Mouse (Mus musculus) limb, embryonic 15.5 days (tissue): ENCODE data around the gene Prpf31. TPM values are rescaled to one million over a fixed set of nuclear protein-coding genes. Genes with fewer than 3 reads are reported as not detected.
A peak's percentile ranks its signal among the peaks of the same experiment; 100 is the strongest.

Experiments
- ATAC-seq: fragments of 200-750 bp; cut with Nextera tagmentation; 2 replicates; pipeline ENCODE4 v1.8.0; 2017; ENCODE audit warnings: low read depth, moderate TSS enrichment; ENCODE audit not compliant: insufficient number of reproducible peaks, low FRiP score, low TSS enrichment
- H3K27ac ChIP-seq: fragments of 300-500 bp; sonication (generic); 2 replicates; pipeline ENCODE4 v1.5.1; 2015; ENCODE audit warnings: moderate library complexity, mild to moderate bottlenecking, inconsistent platforms
- H3K27me3 ChIP-seq: fragments of 300-500 bp; sonication (generic); 2 replicates; pipeline ENCODE4 v1.6.1; 2015; ENCODE audit warnings: inconsistent platforms
- H3K36me3 ChIP-seq: fragments of 300-500 bp; sonication (generic); 2 replicates; pipeline ENCODE4 v1.6.1; 2015; ENCODE audit warnings: inconsistent platforms
- H3K4me1 ChIP-seq: fragments of 300-500 bp; sonication (generic); 2 replicates; pipeline ENCODE4 v1.6.1; 2015; ENCODE audit warnings: inconsistent platforms
- H3K4me2 ChIP-seq: fragments of 300-500 bp; sonication (generic); 2 replicates; pipeline ENCODE4 v1.6.1; 2015; ENCODE audit warnings: mild to moderate bottlenecking, inconsistent platforms
- H3K4me3 ChIP-seq: fragments of 300-500 bp; sonication (generic); 2 replicates; pipeline ENCODE4 v1.5.1; 2015; ENCODE audit warnings: mild to moderate bottlenecking, inconsistent platforms
- H3K9ac ChIP-seq: fragments of 300-500 bp; sonication (generic); 2 replicates; pipeline ENCODE4 v1.6.1; 2015; ENCODE audit warnings: inconsistent platforms
- H3K9me3 ChIP-seq: fragments of 300-500 bp; sonication (generic); 2 replicates; pipeline ENCODE4 v1.6.1; 2016; ENCODE audit warnings: inconsistent platforms
- WGBS: fragments of 180-500 bp; shearing (Covaris S2); methylation state at CpG from one replicate; pipeline ENCODE4 v1.1.7; 2015; 5-methylcytosine and 5-hydroxymethylcytosine counted together
- polyA plus RNA-seq: library from polyadenylated mRNA; unstranded; fragments of >200 nt; fragmentation: Nextera tagmentation; extraction: Ambion mirVana; gene quantifications from 2 replicates; pipeline ENCODE4 v1.2.1, GENCODE M21; 2015

Prpf31 gene
- polyA plus RNA-seq, 1 experiment from 2014 or later: 88.3 TPM

- no peak overlapping the region for H3K9ac ChIP-seq
- ATAC-seq: no peak
- WGBS: 65% methylated on average over 5 of the region's 5 CpGs
- no peaks in the 10 kb centered on the region for H3K27me3 ChIP-seq
- H3K9me3 ChIP-seq: no peaks in the 10 kb centered on the region
- H3K36me3 ChIP-seq: peaks cover 35% of the 10 kb centered on the region
- no peak overlapping the region for H3K4me3 ChIP-seq
- H3K27ac ChIP-seq: no peak overlapping the region
- H3K4me1 ChIP-seq: peaks cover 30% of the 10 kb centered on the region
- no peak overlapping the region for H3K4me2 ChIP-seq
Measured at GRCm38 (mm10) chr7:3643412-3643811, 13.6 kb downstream of the Prpf31 start.

- no peaks in the 10 kb centered on the region for H3K9me3 ChIP-seq
- peaks cover 30% of the 10 kb centered on the region for H3K36me3 ChIP-seq
- ATAC-seq: no peak
- no peak overlapping the region for H3K27ac ChIP-seq
- no peaks in the 10 kb centered on the region for H3K27me3 ChIP-seq
- peak overlapping the region; percentile 94 for H3K4me3 ChIP-seq
- WGBS: 19% methylated on average over 9 of the region's 9 CpGs
- H3K4me1 ChIP-seq: peaks cover 32% of the 10 kb centered on the region
- no peak overlapping the region for H3K9ac ChIP-seq
- H3K4me2 ChIP-seq: peak overlapping the region; percentile 58
Measured at GRCm38 (mm10) chr7:3643843-3644242, 14.1 kb downstream of the Prpf31 start.

- H3K9me3 ChIP-seq: no peaks in the 10 kb centered on the region
- H3K36me3 ChIP-seq: peaks cover 26% of the 10 kb centered on the region
- no peak overlapping the region for H3K9ac ChIP-seq
- peak overlapping the region; percentile 82 for H3K27ac ChIP-seq
- peak overlapping the region; percentile 94 for H3K4me3 ChIP-seq
- WGBS: 1% methylated on average over 11 of the region's 11 CpGs
- no peak for ATAC-seq
- H3K4me1 ChIP-seq: peaks cover 32% of the 10 kb centered on the region
- H3K4me2 ChIP-seq: peak overlapping the region; percentile 58
- no peaks in the 10 kb centered on the region for H3K27me3 ChIP-seq
Measured at GRCm38 (mm10) chr7:3644348-3644671, 14.5 kb downstream of the Prpf31 start.

GRCm38 (mm10) chr7:3644672-3645487, 15.1 kb downstream of the Prpf31 start, which contains the start of gene Cnot3:
TSS of gene Cnot3 (plus strand) at chr7:3645268.
- peak within 1 kb of the TSS; percentile 94 for H3K4me3 ChIP-seq
- H3K27me3 ChIP-seq: no peaks in the 10 kb centered on the region
- H3K9me3 ChIP-seq: no peaks in the 10 kb centered on the region
- peak within 1 kb of the TSS; percentile 58 for H3K4me2 ChIP-seq
- H3K4me1 ChIP-seq: peaks cover 32% of the 10 kb centered on the region
- ATAC-seq: peak; percentile 99
- 1% methylated on average over 57 of the region's 58 CpGs for WGBS
- peak within 1 kb of the TSS; percentile 99 for H3K27ac ChIP-seq
- H3K36me3 ChIP-seq: peaks cover 25% of the 10 kb centered on the region
- peak within 1 kb of the TSS; percentile 100 for H3K9ac ChIP-seq

GRCm38 (mm10) chr7:3645488-3646025, 15.8 kb downstream of the Prpf31 start:
- Histone ChIP-seq H3K4me2 (peak overlapping the region; percentile 58), H3K4me1 (peaks cover 32% of the 10 kb centered on the region), H3K9me3 (no peaks in the 10 kb centered on the region), H3K36me3 (peaks cover 25% of the 10 kb centered on the region), H3K4me3 (peak overlapping the region; percentile 94), H3K27me3 (no peaks in the 10 kb centered on the region), H3K27ac (peak overlapping the region; percentile 99), H3K9ac (peak overlapping the region; percentile 100)
- 0% methylated on average over 56 of the region's 58 CpGs for WGBS
- no peak for ATAC-seq

GRCm38 (mm10) chr7:3646188-3646587, 16.4 kb downstream of the Prpf31 start:
- Histone ChIP-seq H3K4me2 (peak overlapping the region; percentile 58), H3K36me3 (peaks cover 25% of the 10 kb centered on the region), H3K27ac (peak overlapping the region; percentile 99), H3K9ac (peak overlapping the region; percentile 100), H3K4me1 (peaks cover 32% of the 10 kb centered on the region), H3K4me3 (peak overlapping the region; percentile 94), H3K27me3 (no peaks in the 10 kb centered on the region), H3K9me3 (no peaks in the 10 kb centered on the region)
- WGBS: 13% methylated on average over 9 of the region's 9 CpGs
- no peak for ATAC-seq

- Histone ChIP-seq H3K4me1 (peaks cover 32% of the 10 kb centered on the region), H3K4me2 (peak overlapping the region; percentile 58), H3K9ac (peak overlapping the region; percentile 100), H3K4me3 (peak overlapping the region; percentile 94), H3K36me3 (peaks cover 25% of the 10 kb centered on the region), H3K27ac (no peak overlapping the region), H3K27me3 (no peaks in the 10 kb centered on the region), H3K9me3 (no peaks in the 10 kb centered on the region)
- ATAC-seq: no peak
- 56% methylated on average over 4 of the region's 4 CpGs for WGBS
Measured at GRCm38 (mm10) chr7:3646641-3647040, 16.9 kb downstream of the Prpf31 start.

- Histone ChIP-seq H3K27me3 (no peaks in the 10 kb centered on the region), H3K4me1 (no peaks in the 10 kb centered on the region), H3K9me3 (no peaks in the 10 kb centered on the region), H3K27ac (no peak overlapping the region), H3K4me3 (no peak overlapping the region), H3K4me2 (no peak overlapping the region), H3K36me3 (peaks cover 99% of the 10 kb centered on the region), H3K9ac (no peak overlapping the region)
- WGBS: 89% methylated on average over 4 of the region's 4 CpGs
- ATAC-seq: no peak
Measured at GRCm38 (mm10) chr7:3656966-3657365, 27.2 kb downstream of the Prpf31 start.

GRCm38 (mm10) chr7:3658578-3658977, 28.8 kb downstream of the Prpf31 start:
- peaks cover 7% of the 10 kb centered on the region for H3K4me1 ChIP-seq
- 95% methylated on average over 14 of the region's 14 CpGs for whole genome bisulfite sequencing
- no peak overlapping the region for H3K4me2 ChIP-seq
- H3K36me3 ChIP-seq: peaks cover 95% of the 10 kb centered on the region
- H3K9me3 ChIP-seq: no peaks in the 10 kb centered on the region
- H3K9ac ChIP-seq: no peak overlapping the region
- no peak overlapping the region for H3K4me3 ChIP-seq
- H3K27me3 ChIP-seq: no peaks in the 10 kb centered on the region
- ATAC-seq: no peak
- H3K27ac ChIP-seq: no peak overlapping the region

- H3K9ac ChIP-seq: peak overlapping the region; percentile 87
- no peaks in the 10 kb centered on the region for H3K27me3 ChIP-seq
- H3K4me3 ChIP-seq: peak overlapping the region; percentile 73
- no peak for ATAC-seq
- H3K9me3 ChIP-seq: no peaks in the 10 kb centered on the region
- H3K4me2 ChIP-seq: peak overlapping the region; percentile 76
- peak overlapping the region; percentile 94 for H3K27ac ChIP-seq
- WGBS: 30% methylated on average over 15 of the region's 15 CpGs
- peaks cover 34% of the 10 kb centered on the region for H3K36me3 ChIP-seq
- H3K4me1 ChIP-seq: peaks cover 28% of the 10 kb centered on the region
Measured at GRCm38 (mm10) chr7:3664524-3665214, 34.9 kb downstream of the Prpf31 start.

GRCm38 (mm10) chr7:3665215-3666114, 35.7 kb downstream of the Prpf31 start, which contains the start of gene Leng1:
TSS of gene Leng1 (minus strand) at chr7:3665840.
- 3% methylated on average over 45 of the region's 45 CpGs for WGBS
- H3K9ac ChIP-seq: peak within 1 kb of the TSS; percentile 87
- H3K4me3 ChIP-seq: peak within 1 kb of the TSS; percentile 73
- peak within 1 kb of the TSS; percentile 76 for H3K4me2 ChIP-seq
- no peaks in the 10 kb centered on the region for H3K9me3 ChIP-seq
- H3K27me3 ChIP-seq: no peaks in the 10 kb centered on the region
- peaks cover 28% of the 10 kb centered on the region for H3K4me1 ChIP-seq
- peaks cover 26% of the 10 kb centered on the region for H3K36me3 ChIP-seq
- peak within 1 kb of the TSS; percentile 94 for H3K27ac ChIP-seq
- ATAC-seq: peak; percentile 97
